Mouse (Mus musculus) erythroblast, embryonic 14.5 days (primary cell): ENCODE data around the gene Soat1.

Source experiments
- GATA1 ChIP-seq: IDR thresholded peaks from 2 replicates; pipeline ENCODE4 v1.6.1; 2012; ENCODE audit warnings: low read length, inconsistent platforms, mixed read lengths
- TAL1 ChIP-seq: IDR thresholded peaks from 3 replicates; pipeline ENCODE4 v1.6.1; 2012; ENCODE audit warnings: low read length, inconsistent platforms, mixed read lengths

DNA sequence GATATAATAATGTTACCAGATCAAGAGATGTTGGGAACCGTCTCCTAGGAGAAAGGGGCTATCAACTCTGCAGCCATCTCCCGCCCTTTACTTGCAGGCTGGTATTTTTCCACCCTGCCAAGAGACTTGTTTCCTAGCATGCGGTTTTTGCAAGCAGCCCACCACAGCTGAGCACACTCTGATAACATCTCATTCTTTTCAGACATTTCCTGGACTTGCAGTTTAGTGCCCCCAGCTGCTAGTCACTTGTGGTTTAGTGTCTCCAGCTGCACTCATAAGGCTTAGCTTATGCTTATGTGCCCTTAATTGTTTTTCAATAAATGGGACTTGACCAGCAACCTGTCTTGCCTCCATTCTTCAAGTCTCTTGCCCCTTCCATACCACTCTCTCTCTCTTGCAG lies 66.1 kb downstream of the Soat1 start:
- TF ChIP-seq GATA1: no peak
- no peak for TF ChIP-seq TAL1
